Mouse (Mus musculus) testis, adult 2 months (tissue): ENCODE measurements around the gene Olfr209. TPM values are rescaled to one million over a fixed set of nuclear protein-coding genes. Genes with fewer than 3 reads are reported as not detected.
"Not testable (repeated sequence)": the region's sequence is repeated elsewhere in the genome, so short reads cannot be mapped to it uniquely, and the experiment has no call there.

Experiments
- H3K27ac ChIP-seq: fragments of 200-500 bp; 2 replicates; pipeline ENCODE4 v1.5.1; 2012; ENCODE audit warnings: low read depth, low read length; ENCODE audit not compliant: control insufficient read depth, insufficient read depth
- H3K27me3 ChIP-seq: fragments of 200-500 bp; 2 replicates; pipeline ENCODE4 v1.6.1; 2012; ENCODE audit warnings: mild to moderate bottlenecking, low read length, moderate library complexity; ENCODE audit not compliant: control insufficient read depth, insufficient read depth
- H3K36me3 ChIP-seq: fragments of 200-500 bp; 2 replicates; pipeline ENCODE4 v1.6.1; 2012; ENCODE audit warnings: mild to moderate bottlenecking, low read length; ENCODE audit not compliant: control insufficient read depth, insufficient read depth
- H3K4me1 ChIP-seq: fragments of 200-500 bp; 2 replicates; pipeline ENCODE4 v1.6.1; 2012; ENCODE audit warnings: low read length; ENCODE audit not compliant: control insufficient read depth, insufficient read depth
- H3K4me3 ChIP-seq: fragments of 200-500 bp; 2 replicates; pipeline ENCODE4 v1.5.1; 2012; ENCODE audit warnings: low read depth, mild to moderate bottlenecking, low read length, moderate library complexity, mixed read lengths; ENCODE audit not compliant: control insufficient read depth
- CTCF ChIP-seq: fragments of 200-500 bp; IDR thresholded peaks from 2 replicates; pipeline ENCODE4 v1.5.1; 2012; ENCODE audit warnings: low read depth, mild to moderate bottlenecking, inconsistent platforms, low read length, moderate library complexity; ENCODE audit not compliant: control insufficient read depth, insufficient read depth, insufficient replicate concordance
- POLR2A ChIP-seq: fragments of 200-500 bp; IDR thresholded peaks from 2 replicates; pipeline ENCODE4 v1.6.1; 2012; ENCODE audit warnings: low read depth, mild to moderate bottlenecking, inconsistent platforms, low read length, moderate library complexity; ENCODE audit not compliant: control insufficient read depth
- polyA plus RNA-seq: library from polyadenylated mRNA; depleted of rRNA; stranded (reverse); fragments of >200 nt; gene quantifications from 2 replicates; pipeline ENCODE4 v1.2.3, GENCODE M21; 2012; rRNA removed

Gene Olfr209
- polyA plus RNA-seq, 1 experiment: not detected

- Histone ChIP-seq H3K27me3 (no peaks in the 10 kb centered on the region), H3K36me3 (no peaks in the 10 kb centered on the region), H3K27ac (no peak overlapping the region), H3K4me1 (no peaks in the 10 kb centered on the region; the same call in 1 of the 2 replicates), H3K4me3 (no peak overlapping the region)
- TF ChIP-seq POLR2A: no peak
- TF ChIP-seq CTCF: no peak
Observed at GRCm38 (mm10) chr16:59401102-59401501, 37.3 kb upstream of the Olfr209 start.

- H3K36me3 ChIP-seq: no peaks in the 10 kb centered on the region
- no peak overlapping the region; the same call in 1 of the 2 replicates for H3K4me3 ChIP-seq
- H3K27ac ChIP-seq: no peak overlapping the region
- no peak for TF ChIP-seq POLR2A
- no peak for TF ChIP-seq CTCF
- H3K4me1 ChIP-seq: no peaks in the 10 kb centered on the region
- no peaks in the 10 kb centered on the region for H3K27me3 ChIP-seq
Observed at GRCm38 (mm10) chr16:59393300-59393699, 29.5 kb upstream of the Olfr209 start.

GRCm38 (mm10) chr16:59349146-59349545, 14.6 kb downstream of the Olfr209 start, which contains the start of gene Olfr206:
Gene Olfr206, minus strand, starts transcription at chr16:59349246.
- Histone ChIP-seq H3K4me1 (no peaks in the 10 kb centered on the region), H3K27me3 (no peaks in the 10 kb centered on the region), H3K36me3 (no peaks in the 10 kb centered on the region), H3K4me3 (no peak within 1 kb of the TSS), H3K27ac (no peak within 1 kb of the TSS)
- no peak for TF ChIP-seq POLR2A

GRCm38 (mm10) chr16:59331038-59331437, 32.8 kb downstream of the Olfr209 start, which contains the start of gene Olfr205:
Gene Olfr205, minus strand, starts transcription at chr16:59331138.
- TF ChIP-seq POLR2A (no peak), CTCF (no peak)
- no peak within 1 kb of the TSS for H3K27ac ChIP-seq
- H3K4me1 ChIP-seq: no peaks in the 10 kb centered on the region
- H3K4me3 ChIP-seq: no peak within 1 kb of the TSS
- no peaks in the 10 kb centered on the region for H3K36me3 ChIP-seq
- no peaks in the 10 kb centered on the region for H3K27me3 ChIP-seq

GRCm38 (mm10) chr16:59323262-59323661, 40.5 kb downstream of the Olfr209 start:
- H3K27me3 ChIP-seq, H3K36me3 ChIP-seq, H3K4me1 ChIP-seq, H3K4me3 ChIP-seq, H3K27ac ChIP-seq: not testable (repeated sequence)

GRCm38 (mm10) chr16:59318148-59318547, 45.6 kb downstream of the Olfr209 start, which contains the start of gene Olfr204:
Gene Olfr204, minus strand, starts transcription at chr16:59318248.
- Histone ChIP-seq H3K4me1 (no peaks in the 10 kb centered on the region), H3K27ac (no peak within 1 kb of the TSS)
- TF ChIP-seq CTCF (no peak), POLR2A (no peak)

More at GRCm38 (mm10) chr16:59318148-59318547, 45.6 kb downstream of the Olfr209 start, which contains the start of gene Olfr204:
- no peaks in the 10 kb centered on the region for H3K27me3 ChIP-seq
- no peak within 1 kb of the TSS for H3K4me3 ChIP-seq
- H3K36me3 ChIP-seq: no peaks in the 10 kb centered on the region

Other genes with a start within 250 kb of the Olfr209 start
- gene Olfr194, start 242.9 kb downstream of the Olfr209 start, polyA plus RNA-seq: 0.04 and 0.15 TPM in 2 replicates
- gene Olfr195, start 216.9 kb downstream of the Olfr209 start, polyA plus RNA-seq: not detected in 2 replicates
- gene Olfr196, start 193.5 kb downstream of the Olfr209 start, polyA plus RNA-seq: not detected in 2 replicates
- not detected in 2 replicates for gene Olfr198, start 160.5 kb downstream of the Olfr209 start, polyA plus RNA-seq
- gene Olfr199, start 144.2 kb downstream of the Olfr209 start, polyA plus RNA-seq: 1.3 and 1.4 TPM in 2 replicates
- not detected in 2 replicates for gene Olfr201, start 91.4 kb downstream of the Olfr209 start, polyA plus RNA-seq
- not detected in 2 replicates for gene Olfr202, start 77.2 kb downstream of the Olfr209 start, polyA plus RNA-seq
- not detected in 2 replicates for gene Olfr203, start 65.1 kb downstream of the Olfr209 start, polyA plus RNA-seq
- not detected in 2 replicates for gene Olfr204, start 45.7 kb downstream of the Olfr209 start, polyA plus RNA-seq
- not detected in 2 replicates for gene Olfr205, start 32.9 kb downstream of the Olfr209 start, polyA plus RNA-seq
- not detected in 2 replicates for gene Olfr206, start 14.7 kb downstream of the Olfr209 start, polyA plus RNA-seq
- 0.02 TPM in 1 of 2 replicates, not detected in the other for gene Gabrr3, start 43.3 kb upstream of the Olfr209 start, polyA plus RNA-seq
- gene Riox2, start 107.8 kb upstream of the Olfr209 start, polyA plus RNA-seq: 2.4 and 2.7 TPM in 2 replicates
- 33.4 and 36.0 TPM in 2 replicates for gene Crybg3, start 237.0 kb upstream of the Olfr209 start, polyA plus RNA-seq